Mouse (Mus musculus) lung, postnatal 0 days (tissue): Measurements from ENCODE around the gene Tnk2. TPM values are rescaled to one million over a fixed set of nuclear protein-coding genes. Genes with fewer than 3 reads are reported as not detected.
A peak's percentile ranks its signal among the peaks of the same experiment; 100 is the strongest.

Experiments
- ATAC-seq: fragments of 200-750 bp; cut with Nextera tagmentation; 2 replicates; pipeline ENCODE4 v1.8.0; 2017; ENCODE audit warnings: moderate library complexity
- DNase-seq: peaks from one replicate; pipeline ENCODE4 v3.0.0-alpha.2; 2016; ENCODE audit warnings: low spot score
- H3K27ac ChIP-seq: fragments of 300-500 bp; sonication (generic); 2 replicates; pipeline ENCODE4 v1.5.1; 2014; ENCODE audit warnings: antibody characterized with exemption, mild to moderate bottlenecking, low read length, mixed read lengths
- H3K27me3 ChIP-seq: fragments of 300-500 bp; sonication (generic); replicated peaks from 2 replicates; pipeline ENCODE4 v1.6.1; 2014; ENCODE audit warnings: low read length, mixed read lengths; ENCODE audit not compliant: insufficient read depth
- H3K36me3 ChIP-seq: fragments of 300-500 bp; sonication (generic); 2 replicates; pipeline ENCODE4 v1.6.1; 2014; ENCODE audit warnings: low read length, mixed read lengths; ENCODE audit not compliant: insufficient read depth
- H3K4me1 ChIP-seq: fragments of 300-500 bp; sonication (generic); 2 replicates; pipeline ENCODE4 v1.6.1; 2014; ENCODE audit warnings: antibody characterized with exemption, low read depth, low read length, mixed read lengths; ENCODE audit not compliant: insufficient read depth
- H3K4me2 ChIP-seq: fragments of 300-500 bp; sonication (generic); replicated peaks from 2 replicates; pipeline ENCODE4 v1.6.1; 2014; ENCODE audit warnings: low read depth, mild to moderate bottlenecking, low read length, moderate library complexity, mixed read lengths
- H3K4me3 ChIP-seq: fragments of 300-500 bp; sonication (generic); 2 replicates; pipeline ENCODE4 v1.5.1; 2014; ENCODE audit warnings: low read depth, low read length
- H3K9ac ChIP-seq: fragments of 300-500 bp; sonication (generic); replicated peaks from 2 replicates; pipeline ENCODE4 v1.6.1; 2014; ENCODE audit warnings: low read depth, mild to moderate bottlenecking
- H3K9me3 ChIP-seq: fragments of 300-500 bp; sonication (generic); 2 replicates; pipeline ENCODE4 v1.6.1; 2016; ENCODE audit warnings: low read length, mixed read lengths
- CTCF ChIP-seq: IDR thresholded peaks from 2 replicates; pipeline ENCODE4 v1.5.1; 2016; ENCODE audit warnings: antibody characterized with exemption, mild to moderate bottlenecking
- EP300 ChIP-seq: IDR thresholded peaks from 2 replicates; pipeline ENCODE4 v1.6.1; 2016; ENCODE audit warnings: antibody characterized with exemption, mild to moderate bottlenecking, control low read depth
- WGBS: fragments of 180-500 bp; shearing (Covaris S2); extraction: QIAGEN DNeasy Blood & Tissue Kit; methylation state at CpG from one replicate; pipeline ENCODE4 v1.1.7; 2014; 5-methylcytosine and 5-hydroxymethylcytosine counted together
- polyA plus RNA-seq: library from polyadenylated mRNA; unstranded; fragments of >200 nt; fragmentation: Nextera tagmentation; extraction: Ambion mirVana; gene quantifications from 2 replicates; pipeline ENCODE4 v1.2.1, GENCODE M21; 2015

Tnk2 gene
- polyA plus RNA-seq, 1 experiment from 2014 or later, result 19.8 TPM

DNA sequence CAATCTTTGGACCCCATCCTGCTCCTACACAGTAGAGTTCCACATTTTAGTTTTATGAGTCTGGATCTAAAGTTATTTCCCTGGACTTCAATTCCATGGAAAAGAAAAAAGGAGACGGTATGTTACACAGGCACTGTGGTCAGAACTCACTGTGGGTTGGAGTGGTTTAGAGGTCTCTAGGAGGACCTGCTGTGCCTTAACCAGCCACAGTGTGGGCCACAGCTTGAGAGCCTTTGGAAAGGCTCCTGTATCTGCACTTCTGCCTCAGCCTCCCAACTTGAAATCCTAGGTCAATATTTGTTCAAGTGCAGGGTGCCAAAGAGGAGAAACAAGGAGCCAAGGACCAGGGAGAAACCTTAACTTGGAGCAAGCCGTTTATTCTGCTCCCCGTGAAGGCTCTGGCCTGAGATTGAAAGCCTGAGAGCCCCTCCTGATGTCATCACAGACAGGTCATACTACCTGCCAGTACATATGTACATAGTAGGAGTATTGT is 41.4 kb upstream of the Tnk2 start:
- no peak overlapping the region for H3K4me2 ChIP-seq
- DNase-seq (peak; percentile 56), ATAC-seq (peak; percentile 60; the same call in 1 of the 2 replicates)
- H3K4me1 ChIP-seq, result no peaks in the 10 kb centered on the region
- H3K36me3 ChIP-seq, result no peaks in the 10 kb centered on the region
- H3K27ac ChIP-seq, result no peak overlapping the region
- WGBS, result 56% methylated on average over 3 of the region's 3 CpGs
- H3K27me3 ChIP-seq, result no peaks in the 10 kb centered on the region
- H3K9me3 ChIP-seq, result no peaks in the 10 kb centered on the region
- H3K4me3 ChIP-seq, result no peak overlapping the region
- TF ChIP-seq CTCF (no peak), EP300 (no peak)
- no peak overlapping the region for H3K9ac ChIP-seq

DNA sequence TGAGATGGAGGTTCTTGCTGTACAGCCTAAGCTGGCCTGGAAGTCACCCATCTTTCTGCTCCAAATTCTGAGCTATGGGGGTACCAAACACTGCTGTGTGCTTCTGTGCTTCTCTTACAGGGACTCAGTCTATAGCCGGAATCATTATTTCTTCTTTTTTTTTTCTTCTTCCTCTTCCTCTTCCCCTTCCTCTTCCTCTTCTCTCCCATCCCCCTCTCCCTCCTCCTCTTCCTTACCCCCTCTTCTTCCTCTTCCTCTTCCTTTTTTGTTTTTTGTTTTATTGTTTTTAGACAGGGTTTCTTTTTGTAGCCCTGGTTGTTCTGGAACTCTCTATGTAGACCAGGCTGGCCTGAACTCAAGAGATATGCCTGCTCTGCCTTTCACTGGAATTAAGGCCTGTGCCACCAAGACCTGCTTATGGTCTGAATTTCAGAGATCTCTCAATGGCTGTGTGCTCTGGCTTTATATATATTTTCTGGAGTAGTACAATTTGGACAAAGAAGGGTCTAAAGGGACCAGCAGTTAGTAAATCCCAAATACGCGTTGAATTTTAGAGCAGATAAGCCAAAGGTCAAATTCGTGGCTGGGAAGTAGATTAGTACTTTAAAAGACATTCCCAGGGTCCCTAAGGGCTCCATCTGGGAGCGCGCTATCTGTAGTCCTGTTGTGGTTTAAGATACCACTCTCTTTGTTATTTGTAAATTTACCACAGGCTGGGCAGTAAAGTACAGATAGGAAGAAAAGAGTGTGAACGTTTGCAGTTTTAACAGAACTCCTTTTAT is 35.9 kb upstream of the Tnk2 start:
- H3K4me3 ChIP-seq, result no peak overlapping the region
- H3K27ac ChIP-seq, result no peak overlapping the region
- no peaks in the 10 kb centered on the region for H3K27me3 ChIP-seq
- no peak for ATAC-seq
- no peak for DNase-seq
- H3K4me2 ChIP-seq, result 0 out of 2 replicates have a peak overlapping the region, but pooled peaks have one; percentile 84
- no peak overlapping the region for H3K9ac ChIP-seq
- TF ChIP-seq CTCF, result no peak
- no peak for TF ChIP-seq EP300
- peaks cover 5% of the 10 kb centered on the region; the same call in 1 of the 2 replicates for H3K4me1 ChIP-seq
- 51% methylated on average over 7 of the region's 7 CpGs for WGBS
- H3K36me3 ChIP-seq, result no peaks in the 10 kb centered on the region
- H3K9me3 ChIP-seq, result no peaks in the 10 kb centered on the region

DNA sequence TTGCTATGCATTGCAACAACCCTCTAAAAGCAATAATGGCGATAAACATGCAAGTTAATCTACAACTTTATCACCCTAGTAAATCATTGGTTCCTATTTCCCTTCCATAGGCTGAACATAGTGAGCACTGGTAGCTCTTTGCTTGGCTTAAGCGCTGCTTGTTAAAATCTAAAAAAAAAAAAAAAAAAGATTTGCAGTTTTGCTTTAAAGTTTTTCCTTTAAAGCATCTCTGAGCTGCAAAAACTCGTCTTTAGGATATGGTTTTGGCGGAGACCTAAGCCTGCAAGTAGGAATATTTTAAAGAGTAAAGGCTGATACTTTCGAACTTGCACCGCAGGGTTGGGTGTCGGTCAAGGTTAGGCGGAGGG is 35.3 kb upstream of the Tnk2 start:
- Histone ChIP-seq H3K27me3 (no peaks in the 10 kb centered on the region), H3K9ac (no peak overlapping the region), H3K36me3 (no peaks in the 10 kb centered on the region), H3K27ac (0 out of 2 replicates have a peak overlapping the region, but pooled peaks have one; percentile 6), H3K4me2 (peak overlapping the region; percentile 84), H3K4me3 (peak overlapping the region; percentile 66), H3K9me3 (no peaks in the 10 kb centered on the region), H3K4me1 (peaks cover 5% of the 10 kb centered on the region; the same call in 1 of the 2 replicates)
- TF ChIP-seq CTCF, result no peak
- TF ChIP-seq EP300, result no peak
- 6% methylated on average over 8 of the region's 8 CpGs for WGBS
- no peak for DNase-seq
- ATAC-seq, result no peak

DNA sequence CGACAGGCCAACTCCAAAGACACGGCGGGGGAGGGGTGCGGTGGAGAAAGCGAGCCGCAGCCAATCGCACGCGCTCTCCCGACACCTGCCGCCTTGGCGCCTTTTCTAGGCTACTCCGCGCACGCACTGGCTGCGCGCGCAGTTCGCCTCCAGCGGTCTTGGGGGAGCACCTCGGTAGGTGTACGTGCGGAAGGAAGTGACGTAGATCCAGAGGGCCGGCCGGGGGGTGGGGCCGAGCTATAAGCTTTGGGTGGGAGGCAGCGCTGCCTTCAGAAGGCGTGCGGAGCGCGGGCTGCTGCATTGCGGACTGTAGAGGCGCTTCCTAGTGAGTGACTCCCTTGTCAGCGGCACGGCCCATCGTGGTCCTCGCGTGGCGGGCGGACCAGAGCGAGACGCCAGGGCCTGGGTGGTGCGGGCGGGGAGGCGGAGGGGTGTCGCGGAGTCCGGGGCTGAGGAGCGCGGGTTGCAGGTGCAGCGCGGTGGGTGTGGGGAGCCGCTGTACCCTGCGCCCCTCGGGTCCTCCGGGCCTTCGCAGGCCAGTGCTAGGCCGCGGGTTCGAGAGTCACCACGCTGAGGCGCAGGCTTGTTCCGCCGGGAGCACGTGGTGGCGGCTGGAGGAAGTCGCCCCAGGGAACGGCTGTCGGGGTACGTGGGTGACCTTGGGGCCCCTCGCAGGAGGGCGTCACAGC is 34.8 kb upstream of the Tnk2 start, which contains the start of gene Tfrc:
TSS of gene Tfrc (plus strand) at position 209 of the 689 bp plus-strand sequence.
- Histone ChIP-seq H3K4me2 (peak within 1 kb of the TSS; percentile 84), H3K27me3 (no peaks in the 10 kb centered on the region), H3K4me1 (peaks cover 5% of the 10 kb centered on the region; the same call in 1 of the 2 replicates), H3K4me3 (peak within 1 kb of the TSS; percentile 66), H3K36me3 (no peaks in the 10 kb centered on the region), H3K27ac (peak within 1 kb of the TSS; percentile 43), H3K9ac (peak within 1 kb of the TSS; percentile 30; the same call in 1 of the 2 replicates), H3K9me3 (no peaks in the 10 kb centered on the region)
- WGBS, result under 1% methylated on average over 60 of the region's 73 CpGs
- DNase-seq (peak; percentile 98), ATAC-seq (peak; percentile 98)
- TF ChIP-seq EP300, result no peak
- peak; percentile 3; the same call in 1 of the 2 replicates for TF ChIP-seq CTCF

DNA sequence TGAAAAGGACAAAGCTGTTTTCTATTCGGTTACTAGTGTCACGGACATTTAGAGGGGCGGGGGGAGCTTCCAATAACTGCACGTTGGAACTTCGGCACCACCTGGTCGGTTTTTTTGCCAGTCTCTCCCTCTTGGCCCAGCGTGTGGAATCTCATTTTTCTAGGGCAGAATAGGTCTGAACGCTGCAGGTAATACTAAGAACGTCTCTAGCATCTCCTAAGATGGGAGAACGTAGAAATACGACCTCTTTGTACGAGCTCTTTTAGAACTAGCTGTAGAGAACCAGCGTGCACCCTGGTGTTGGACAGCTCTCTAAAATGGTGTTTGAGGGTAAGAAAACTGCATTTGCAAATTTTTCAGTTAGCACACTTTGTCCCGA is 34.3 kb upstream of the Tnk2 start:
- Histone ChIP-seq H3K27me3 (no peaks in the 10 kb centered on the region), H3K9ac (0 out of 2 replicates have a peak overlapping the region, but pooled peaks have one; percentile 30), H3K4me3 (peak overlapping the region; percentile 66), H3K36me3 (no peaks in the 10 kb centered on the region), H3K9me3 (no peaks in the 10 kb centered on the region), H3K4me2 (peak overlapping the region; percentile 84), H3K4me1 (peaks cover 5% of the 10 kb centered on the region; the same call in 1 of the 2 replicates), H3K27ac (peak overlapping the region; percentile 43)
- DNase-seq (peak; percentile 30), ATAC-seq (no peak)
- no peak for TF ChIP-seq EP300
- WGBS, result 1% methylated on average over 14 of the region's 14 CpGs
